Mouse (Mus musculus) hindbrain, postnatal 0 days (tissue): Measurements from ENCODE around the gene Dync2li1. TPM values are rescaled to one million over a fixed set of nuclear protein-coding genes. Genes with fewer than 3 reads are reported as not detected.

ENCODE experiments used
- ATAC-seq: fragments of 200-750 bp; cut with Nextera tagmentation; 2 replicates; pipeline ENCODE4 v1.8.0; 2017; ENCODE audit warnings: mild to moderate bottlenecking, moderate TSS enrichment, moderate library complexity
- DNase-seq: peaks from one replicate; pipeline ENCODE4 v3.0.0-alpha.2; 2015; ENCODE audit warnings: low spot score
- H3K27ac ChIP-seq: fragments of 300-500 bp; sonication (generic); 2 replicates; pipeline ENCODE4 v1.5.1; 2014; ENCODE audit warnings: mild to moderate bottlenecking
- H3K27me3 ChIP-seq: fragments of 300-500 bp; sonication (generic); 2 replicates; pipeline ENCODE4 v1.6.1; 2014; ENCODE audit warnings: low read length, mixed read lengths; ENCODE audit not compliant: insufficient read depth
- H3K36me3 ChIP-seq: fragments of 300-500 bp; sonication (generic); 2 replicates; pipeline ENCODE4 v1.6.1; 2014; ENCODE audit warnings: low read length, mixed read lengths; ENCODE audit not compliant: insufficient read depth
- H3K4me1 ChIP-seq: fragments of 300-500 bp; sonication (generic); 2 replicates; pipeline ENCODE4 v1.6.1; 2014; ENCODE audit warnings: antibody characterized with exemption, low read length, mixed read lengths; ENCODE audit not compliant: insufficient read depth
- H3K4me2 ChIP-seq: fragments of 300-500 bp; sonication (generic); 2 replicates; pipeline ENCODE4 v1.6.1; 2014; ENCODE audit warnings: low read depth, mild to moderate bottlenecking, low read length, moderate library complexity, mixed read lengths
- H3K4me3 ChIP-seq: fragments of 300-500 bp; sonication (generic); 2 replicates; pipeline ENCODE4 v1.5.1; 2014; ENCODE audit warnings: low read length
- H3K9ac ChIP-seq: fragments of 300-500 bp; sonication (generic); replicated peaks from 2 replicates; pipeline ENCODE4 v1.6.1; 2014; ENCODE audit warnings: mild to moderate bottlenecking, low read length, moderate library complexity, mixed read lengths
- H3K9me3 ChIP-seq: fragments of 300-500 bp; sonication (generic); 2 replicates; pipeline ENCODE4 v1.6.1; 2016; ENCODE audit warnings: low read length, mixed read lengths
- CTCF ChIP-seq: IDR thresholded peaks from 2 replicates; pipeline ENCODE4 v1.5.1; 2016; ENCODE audit warnings: antibody characterized with exemption, control low read depth, low read depth
- WGBS: fragments of 180-500 bp; shearing (Covaris S2); extraction: QIAGEN DNeasy Blood & Tissue Kit; methylation state at CpG from one replicate; pipeline ENCODE4 v1.1.7; 2014; 5-methylcytosine and 5-hydroxymethylcytosine counted together
- polyA plus RNA-seq: library from polyadenylated mRNA; unstranded; fragments of >200 nt; fragmentation: Nextera tagmentation; extraction: Ambion mirVana; gene quantifications from 2 replicates; pipeline ENCODE4 v1.2.1, GENCODE M21; 2015
- total RNA-seq: library from RNA; depleted of rRNA; stranded (reverse); fragments of >200 nt; gene quantifications from 2 replicates; pipeline ENCODE4 v1.2.3, GENCODE M21; 2014; rRNA removed

The Dync2li1 gene
- total and polyA plus RNA-seq, 2 experiments from 2014 or later: 9.9 to 33.2 TPM

- Histone ChIP-seq H3K4me3 (no peak overlapping the region), H3K4me1 (no peaks in the 10 kb centered on the region), H3K27ac (no peak overlapping the region), H3K9ac (no peak overlapping the region), H3K4me2 (no peak overlapping the region), H3K36me3 (no peaks in the 10 kb centered on the region), H3K27me3 (no peaks in the 10 kb centered on the region), H3K9me3 (no peaks in the 10 kb centered on the region)
- DNase-seq (no peak), ATAC-seq (no peak)
- 84% methylated on average over 5 of the region's 5 CpGs for WGBS
- no peak for TF ChIP-seq CTCF
Observed at GRCm38 (mm10) chr17:84689316-84689715, 63.0 kb downstream of the Dync2li1 start.

GRCm38 (mm10) chr17:84690111-84690510, 63.8 kb downstream of the Dync2li1 start:
- Histone ChIP-seq H3K36me3 (no peaks in the 10 kb centered on the region), H3K27ac (no peak overlapping the region), H3K27me3 (no peaks in the 10 kb centered on the region; the same call in 1 of the 2 replicates), H3K9me3 (no peaks in the 10 kb centered on the region), H3K9ac (no peak overlapping the region), H3K4me1 (no peaks in the 10 kb centered on the region), H3K4me2 (no peak overlapping the region), H3K4me3 (no peak overlapping the region)
- 75% methylated on average over 5 of the region's 5 CpGs for WGBS
- ATAC-seq (no peak), DNase-seq (no peak)
- TF ChIP-seq CTCF: no peak

GRCm38 (mm10) chr17:84693741-84694140, 67.4 kb downstream of the Dync2li1 start:
- no peaks in the 10 kb centered on the region for H3K9me3 ChIP-seq
- 76% methylated on average over 2 of the region's 2 CpGs for WGBS
- DNase-seq (no peak), ATAC-seq (no peak)
- no peak overlapping the region for H3K9ac ChIP-seq
- TF ChIP-seq CTCF: no peak
- H3K4me2 ChIP-seq: no peak overlapping the region
- no peaks in the 10 kb centered on the region for H3K36me3 ChIP-seq
- no peak overlapping the region for H3K27ac ChIP-seq
- H3K4me3 ChIP-seq: no peak overlapping the region
- H3K4me1 ChIP-seq: no peaks in the 10 kb centered on the region
- no peaks in the 10 kb centered on the region; the same call in 1 of the 2 replicates for H3K27me3 ChIP-seq

GRCm38 (mm10) chr17:84696537-84696936, 70.2 kb downstream of the Dync2li1 start:
- Histone ChIP-seq H3K4me2 (no peak overlapping the region), H3K4me1 (no peaks in the 10 kb centered on the region), H3K4me3 (no peak overlapping the region), H3K27ac (no peak overlapping the region), H3K9me3 (no peaks in the 10 kb centered on the region), H3K9ac (no peak overlapping the region), H3K27me3 (no peaks in the 10 kb centered on the region; the same call in 1 of the 2 replicates), H3K36me3 (no peaks in the 10 kb centered on the region)
- DNase-seq: no peak
- WGBS: 62% methylated on average over 6 of the region's 6 CpGs
- no peak for ATAC-seq
- TF ChIP-seq CTCF: no peak

GRCm38 (mm10) chr17:84698727-84699126, 72.4 kb downstream of the Dync2li1 start:
- H3K4me2 ChIP-seq: no peak overlapping the region
- no peaks in the 10 kb centered on the region for H3K9me3 ChIP-seq
- no peak overlapping the region for H3K27ac ChIP-seq
- 28% methylated on average over 5 of the region's 5 CpGs for WGBS
- no peak overlapping the region for H3K4me3 ChIP-seq
- DNase-seq (peak; percentile 77), ATAC-seq (peak; percentile 70)
- no peaks in the 10 kb centered on the region; the same call in 1 of the 2 replicates for H3K27me3 ChIP-seq
- no peaks in the 10 kb centered on the region for H3K4me1 ChIP-seq
- TF ChIP-seq CTCF: peak; percentile 94
- no peak overlapping the region for H3K9ac ChIP-seq
- H3K36me3 ChIP-seq: no peaks in the 10 kb centered on the region

Other genes with a start within 250 kb of the Dync2li1 start
- 11.4 and 15.7 TPM in 2 replicates for gene Thada, start 160.3 kb upstream of the Dync2li1 start, total RNA-seq
- 3.2 and 3.3 TPM in 2 replicates for gene Thada, start 160.3 kb upstream of the Dync2li1 start, polyA plus RNA-seq
- 2.6 and 3.7 TPM in 2 replicates for gene Plekhh2, start 114.6 kb upstream of the Dync2li1 start, total RNA-seq
- 1.3 and 1.6 TPM in 2 replicates for gene Plekhh2, start 114.6 kb upstream of the Dync2li1 start, polyA plus RNA-seq
- 0.11 TPM in 1 of 2 replicates, not detected in the other for gene Abcg8, start 49.8 kb downstream of the Dync2li1 start, total RNA-seq
- gene Abcg8, start 49.8 kb downstream of the Dync2li1 start, polyA plus RNA-seq: 0.05 TPM in 1 of 2 replicates, not detected in the other
- 1.6 and 2.4 TPM in 2 replicates for gene Abcg5, start 56.5 kb downstream of the Dync2li1 start, total RNA-seq
- gene Abcg5, start 56.5 kb downstream of the Dync2li1 start, polyA plus RNA-seq: 1.3 and 1.4 TPM in 2 replicates
- 46.1 and 47.3 TPM in 2 replicates for gene Lrpprc, start 164.3 kb downstream of the Dync2li1 start, total RNA-seq
- 38.1 and 39.1 TPM in 2 replicates for gene Lrpprc, start 164.3 kb downstream of the Dync2li1 start, polyA plus RNA-seq